Mouse (Mus musculus) embryonic fibroblast, embryonic 13.5 days (primary cell): ENCODE data around the gene Mapt.

ENCODE experiments used
- CTCF ChIP-seq: IDR thresholded peaks from 2 replicates; pipeline ENCODE4 v1.5.1; 2011; ENCODE audit warnings: mild to moderate bottlenecking, control low read depth, low read length, moderate library complexity, borderline replicate concordance; ENCODE audit not compliant: insufficient read depth
- POLR2A ChIP-seq: IDR thresholded peaks from 2 replicates; pipeline ENCODE4 v1.6.1; 2011; ENCODE audit warnings: low read depth, mild to moderate bottlenecking, control low read depth, low read length, moderate library complexity

DNA sequence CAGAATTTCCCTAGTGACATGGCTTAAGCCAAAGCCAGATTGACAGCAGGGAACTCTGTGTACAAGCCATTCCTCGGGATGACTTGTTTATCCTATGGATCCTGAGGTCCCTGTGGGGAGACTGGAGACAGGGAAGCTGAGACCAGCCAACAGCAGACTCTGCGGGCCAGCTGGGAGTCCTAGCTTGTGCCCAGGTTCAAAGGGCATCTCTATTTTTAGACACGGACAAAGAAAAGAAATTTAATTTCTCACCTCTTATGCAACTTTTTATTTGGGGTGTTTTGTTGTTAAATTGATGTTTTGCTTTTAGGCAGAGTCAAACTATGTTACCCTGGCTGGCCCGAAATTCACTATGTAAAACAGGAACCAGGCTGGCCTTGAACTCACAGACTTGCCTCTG is 39.7 kb downstream of the Mapt start:
- TF ChIP-seq CTCF (no peak), POLR2A (no peak)
